Mouse (Mus musculus) MEL (cell line): ENCODE data around the gene Lpcat2b.

ENCODE experiments used
- GATA1 ChIP-seq: IDR thresholded peaks from 2 replicates; pipeline ENCODE4 v1.6.1; 2011; ENCODE audit warnings: low read depth, low read length, improper control_type of control experiment
- SIN3A ChIP-seq: IDR thresholded peaks from 2 replicates; pipeline ENCODE4 v1.6.1; 2012; ENCODE audit warnings: low read length, improper control_type of control experiment, inconsistent platforms
- UBTF ChIP-seq: IDR thresholded peaks from 2 replicates; pipeline ENCODE4 v1.6.1; 2012; ENCODE audit warnings: low read depth, mild to moderate bottlenecking, inconsistent platforms, low read length, improper control_type of control experiment, moderate library complexity, borderline replicate concordance; ENCODE audit not compliant: insufficient read depth

DNA sequence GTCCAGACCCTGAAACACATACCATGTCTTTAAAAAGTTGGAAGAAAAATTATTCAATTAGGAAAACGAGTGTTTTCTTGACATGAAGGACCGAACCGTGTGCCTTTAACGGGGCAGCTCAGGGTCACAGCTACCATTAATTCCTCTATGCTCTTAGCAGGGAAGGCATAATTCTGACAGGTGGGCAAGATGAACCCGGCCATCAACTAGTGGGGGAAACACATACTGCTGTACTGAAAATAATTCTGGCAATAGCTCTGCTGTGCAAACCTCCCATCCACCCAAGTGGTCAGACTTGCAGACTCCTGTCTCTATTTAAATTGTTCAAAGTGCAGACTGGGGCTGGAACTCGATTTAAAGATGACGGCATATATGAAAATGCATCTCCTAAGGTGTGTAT lies 7.0 kb downstream of the Lpcat2b start:
- TF ChIP-seq UBTF (no peak), SIN3A (no peak), GATA1 (no peak)
